Mouse (Mus musculus): ENCODE data around the gene Znrd1as.

GRCm38 (mm10) chr17:36909802-36910201, 48.6 kb upstream of the Znrd1as start:
- no peak for TF ChIP-seq EP300 (IDR thresholded peaks at IDR 0.05; ENCODE audit: low read depth)
- TF ChIP-seq CTCF (IDR thresholded peaks at IDR 0.05; ENCODE audit: low read depth): no peak
